Mouse (Mus musculus) 416B (cell line): ENCODE results near the gene Lrrc8c.

ENCODE experiments used
- DNase-seq: peaks from one replicate; pipeline ENCODE4 v3.0.0; 2011; ENCODE audit warnings: low read depth

The Lrrc8c gene

DNA sequence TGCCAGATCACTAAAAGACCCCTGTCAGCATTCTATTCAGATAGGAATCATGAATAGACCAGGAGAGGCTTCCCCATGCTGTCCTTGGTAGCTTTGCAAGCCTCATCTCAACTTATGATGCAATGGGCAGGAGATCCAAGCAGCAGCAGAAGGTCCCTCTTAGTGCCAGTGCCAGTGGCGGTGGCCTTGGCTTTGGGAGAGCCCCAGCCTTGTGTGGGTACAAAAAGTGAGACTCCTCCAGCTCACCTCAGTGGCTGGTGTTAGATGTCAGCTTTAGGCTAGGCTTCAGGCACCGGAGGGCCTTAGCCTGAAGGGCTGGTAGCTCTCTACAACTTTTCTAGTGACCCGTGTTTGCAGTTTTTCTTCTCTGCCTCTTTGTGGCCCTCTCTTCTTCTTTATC lies 18.1 kb upstream of the Lrrc8c start:
- no peak for DNase-seq

DNA sequence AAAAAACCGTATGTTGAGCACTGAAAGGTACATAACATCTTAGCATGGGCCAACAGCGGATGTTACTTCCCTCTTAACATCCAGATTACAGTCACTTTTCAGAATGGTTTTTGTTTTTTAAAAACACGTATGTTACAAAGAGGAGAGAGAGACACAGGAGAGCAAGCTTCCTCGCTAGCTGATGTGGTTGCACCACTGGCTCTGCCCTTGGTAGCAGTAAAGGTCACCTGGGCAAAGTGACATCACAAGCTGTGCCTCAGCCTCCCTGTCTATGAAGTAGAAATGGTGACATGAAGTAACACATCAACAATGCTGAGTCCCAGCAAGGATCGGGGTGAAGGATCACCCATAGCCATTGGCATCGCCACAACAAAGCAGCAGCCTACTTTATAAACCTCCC lies 10.4 kb upstream of the Lrrc8c start:
- no peak for DNase-seq

DNA sequence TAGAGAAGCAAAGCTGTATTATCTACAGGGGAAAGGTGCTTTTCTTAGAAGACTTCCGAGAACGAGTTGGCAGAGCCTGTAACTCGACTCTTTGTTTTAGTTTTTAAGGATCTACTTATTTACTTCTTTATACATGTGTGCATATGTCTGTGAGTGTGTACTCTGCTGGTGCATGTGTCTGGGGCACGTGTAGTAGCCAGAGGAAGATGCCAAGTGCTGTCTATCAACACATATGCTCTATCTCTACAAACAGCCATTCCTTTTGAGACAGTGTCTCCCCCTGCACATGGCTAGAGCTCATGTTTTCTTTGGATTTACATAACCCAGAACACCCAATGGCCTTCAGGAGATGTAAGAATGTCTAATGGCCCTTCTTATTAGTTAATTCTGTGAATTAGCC lies 6.9 kb upstream of the Lrrc8c start:
- DNase-seq = no peak

DNA sequence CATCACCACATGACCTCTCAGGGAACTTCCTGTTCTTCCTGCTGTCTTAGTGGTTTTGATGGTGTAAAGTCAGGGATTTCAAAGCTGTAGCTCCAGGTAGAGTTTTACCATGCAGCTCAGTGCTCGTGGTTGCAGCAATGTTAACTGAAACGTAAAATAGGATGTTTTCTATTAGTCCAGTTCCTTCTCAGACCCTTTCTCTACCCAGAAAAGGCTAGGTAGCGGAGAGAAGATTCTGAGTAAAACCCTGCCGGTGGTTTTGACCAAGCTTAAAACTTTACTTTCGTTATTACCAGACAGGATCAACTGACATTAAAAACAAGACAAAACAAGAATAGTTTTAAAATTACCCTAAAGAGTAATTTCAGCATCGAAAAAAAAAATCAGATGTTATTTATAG lies 3.7 kb upstream of the Lrrc8c start:
- DNase-seq = peak; percentile 45

DNA sequence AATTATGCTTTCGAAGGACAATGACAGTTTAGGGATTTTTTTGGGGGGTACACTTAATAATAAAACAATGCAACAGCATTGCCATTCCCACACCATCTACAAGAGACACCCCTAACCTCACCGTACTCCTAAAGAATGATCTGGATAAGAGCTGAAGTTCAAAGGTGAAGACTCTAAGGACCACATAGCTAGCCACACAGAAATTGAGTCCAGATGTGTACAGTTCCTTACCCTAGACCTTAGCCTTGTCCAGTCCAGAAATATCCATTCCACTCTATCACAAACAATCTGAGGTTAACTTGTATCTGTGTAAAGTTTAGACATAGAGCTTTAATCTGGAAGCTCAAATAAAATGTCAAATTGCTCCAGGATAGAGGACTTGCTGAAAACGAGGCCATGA lies 2.9 kb upstream of the Lrrc8c start:
- no peak for DNase-seq

DNA sequence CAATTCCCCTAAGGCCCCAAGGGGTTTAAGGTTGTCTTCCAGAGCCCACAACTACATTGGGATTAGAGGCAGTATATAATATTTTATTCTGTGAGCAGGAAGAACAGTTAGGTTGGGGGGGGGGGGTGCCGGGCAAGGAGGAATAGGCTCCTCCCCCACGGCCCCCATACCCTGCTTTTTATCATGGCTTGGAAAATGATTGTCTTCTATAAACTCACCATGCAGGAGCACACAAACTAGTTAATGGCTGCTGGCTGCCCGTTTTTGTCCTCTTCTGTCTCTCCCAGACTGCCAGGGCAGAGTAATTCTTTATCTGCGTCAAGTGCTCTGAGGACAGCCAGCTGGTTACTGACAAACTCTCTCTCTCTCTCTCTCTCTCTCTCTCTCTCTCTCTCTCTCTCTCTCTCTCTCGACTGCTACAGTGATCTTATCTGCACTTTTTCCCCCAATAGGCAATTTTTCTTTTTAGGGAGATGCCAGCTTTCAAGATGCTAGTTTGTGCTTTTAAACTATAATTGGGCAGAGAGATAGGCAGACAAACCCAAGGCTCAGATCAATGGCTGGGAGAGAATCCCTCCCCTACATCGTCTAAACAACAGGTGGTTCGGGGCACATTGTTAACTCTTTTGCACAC lies 1.1 kb upstream of the Lrrc8c start:
- DNase-seq = no peak

GRCm38 (mm10) chr5:105518626-105519095 lies 527 bp upstream of the Lrrc8c start:
- DNase-seq = peak; percentile 89

DNA sequence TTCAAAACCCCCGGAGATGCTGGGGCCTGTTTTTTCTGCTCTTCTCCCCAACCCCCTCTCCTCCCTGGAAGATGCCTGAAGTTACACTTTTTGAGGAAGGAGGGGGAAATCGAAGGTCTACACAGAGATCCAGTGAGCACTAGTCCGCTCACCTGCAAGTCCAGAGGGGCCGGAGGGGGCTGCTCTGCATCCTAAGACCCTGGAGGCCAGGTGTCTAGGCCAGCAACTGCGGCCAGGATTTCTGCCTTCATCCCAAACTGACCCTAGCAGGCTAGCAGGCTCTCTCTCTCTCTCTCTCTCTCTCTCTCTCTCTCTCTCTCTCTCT lies 750 bp downstream of the Lrrc8c start:
- DNase-seq = no peak

DNA sequence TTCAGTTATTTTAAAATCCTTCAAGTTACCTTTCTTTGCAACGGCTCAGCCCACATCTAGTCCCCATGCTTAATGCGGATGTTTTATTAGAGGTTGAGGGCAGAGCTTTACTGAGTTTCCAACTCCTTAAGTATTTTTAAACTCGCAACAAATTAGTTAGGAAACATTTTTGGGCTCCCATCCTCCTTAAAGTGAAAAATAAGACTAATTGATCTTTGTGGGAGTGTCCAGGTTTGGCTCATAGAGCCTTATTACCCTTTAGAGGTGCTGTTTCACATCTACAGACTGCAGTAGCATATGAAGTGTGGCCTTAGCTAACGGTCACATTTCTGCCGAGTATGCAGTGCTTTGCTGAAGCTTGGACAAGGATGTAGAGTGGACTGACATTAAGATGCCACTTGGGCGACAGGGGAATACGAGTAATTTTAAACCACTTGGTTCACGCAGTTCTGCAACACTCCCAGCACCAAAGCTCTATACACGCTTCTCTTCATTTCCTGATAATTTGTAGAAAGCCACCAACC lies 1.3 kb downstream of the Lrrc8c start:
- DNase-seq = peak; percentile 59

DNA sequence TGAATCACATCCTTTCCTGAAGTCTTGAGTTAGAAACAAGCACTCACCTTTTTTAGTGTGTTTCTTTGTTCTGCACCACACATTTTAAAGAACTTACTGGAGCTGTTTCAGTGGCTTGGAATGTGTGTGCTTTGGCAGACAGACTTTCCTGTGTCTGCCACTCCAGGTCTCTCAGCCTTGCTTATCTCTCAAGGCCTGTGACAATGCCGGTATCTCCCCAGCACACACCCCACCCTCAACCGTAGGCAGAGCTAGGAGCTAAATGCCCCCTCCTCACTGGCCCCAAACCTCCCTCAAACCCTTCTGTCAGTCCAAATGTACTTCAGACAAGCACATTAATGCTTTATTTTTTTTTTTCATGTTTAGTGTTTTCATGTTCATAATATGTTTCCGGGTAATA lies 4.3 kb downstream of the Lrrc8c start:
- peak; percentile 65 for DNase-seq

DNA sequence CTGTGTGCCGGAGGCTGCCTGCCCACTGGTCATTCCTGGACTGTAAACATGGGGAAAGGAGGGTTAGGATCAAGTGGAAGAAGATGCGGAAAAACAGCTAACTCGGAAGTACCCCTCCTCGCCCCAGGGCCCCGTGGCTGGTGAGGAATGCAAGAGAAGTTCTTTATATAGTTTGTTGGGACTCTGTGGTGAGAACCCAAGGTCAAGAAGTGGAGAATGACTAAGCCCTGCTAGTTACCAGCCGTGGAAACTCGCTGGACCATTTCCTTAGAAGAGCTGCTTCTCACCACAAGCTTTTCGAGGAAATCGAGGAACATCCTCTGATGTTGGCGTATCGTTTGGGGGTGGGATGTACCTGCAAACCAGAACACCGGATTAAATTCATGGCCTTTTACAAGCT lies 5.8 kb downstream of the Lrrc8c start:
- peak; percentile 93 for DNase-seq

- no peak for DNase-seq
Observed at GRCm38 (mm10) chr5:105526107-105526645, 7.0 kb downstream of the Lrrc8c start.

GRCm38 (mm10) chr5:105526766-105527165 lies 7.6 kb downstream of the Lrrc8c start:
- DNase-seq = no peak

DNA sequence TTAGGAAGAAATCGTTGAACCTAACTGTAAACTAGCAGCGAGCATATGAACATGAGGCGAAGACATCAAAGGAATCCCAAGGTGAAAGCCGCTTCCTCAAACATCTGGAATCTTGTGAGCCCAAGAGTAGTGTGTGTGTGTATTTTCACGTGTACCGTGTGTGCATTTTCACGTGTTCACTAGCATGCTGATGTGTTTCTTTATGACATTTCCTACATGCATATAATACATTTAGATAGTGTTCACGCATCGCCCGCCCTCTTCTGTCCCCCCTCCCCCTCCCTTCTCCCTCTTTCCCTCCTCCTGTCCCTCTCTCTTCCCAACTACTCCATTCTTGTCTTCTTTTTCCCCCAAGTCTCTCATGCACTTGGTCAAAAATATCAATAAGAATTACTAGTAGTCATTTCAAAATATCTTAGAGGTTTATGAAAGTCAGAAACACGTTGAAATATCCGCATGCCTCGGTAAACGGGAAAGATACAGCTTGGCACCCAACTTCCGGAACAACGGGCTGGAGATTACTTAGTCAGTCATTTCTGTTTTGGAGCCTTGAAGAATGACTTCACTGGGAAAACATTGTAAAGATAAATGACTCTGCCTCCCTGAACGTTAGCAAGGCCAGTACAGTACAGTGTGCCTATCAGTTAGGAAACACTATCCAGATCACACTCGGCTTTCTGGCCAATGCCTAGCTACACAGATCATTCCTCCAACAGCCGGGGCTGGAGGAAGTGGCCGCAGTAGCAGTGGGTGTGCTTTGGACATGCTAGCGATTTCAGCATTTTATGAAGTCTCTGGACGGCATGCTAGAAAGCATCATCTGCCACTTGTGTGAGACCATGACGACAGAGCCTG lies 8.5 kb downstream of the Lrrc8c start:
- DNase-seq = no peak

- DNase-seq = no peak
Observed at GRCm38 (mm10) chr5:105530576-105530975, 11.4 kb downstream of the Lrrc8c start.

GRCm38 (mm10) chr5:105535186-105535585 lies 16.0 kb downstream of the Lrrc8c start:
- no peak for DNase-seq

DNA sequence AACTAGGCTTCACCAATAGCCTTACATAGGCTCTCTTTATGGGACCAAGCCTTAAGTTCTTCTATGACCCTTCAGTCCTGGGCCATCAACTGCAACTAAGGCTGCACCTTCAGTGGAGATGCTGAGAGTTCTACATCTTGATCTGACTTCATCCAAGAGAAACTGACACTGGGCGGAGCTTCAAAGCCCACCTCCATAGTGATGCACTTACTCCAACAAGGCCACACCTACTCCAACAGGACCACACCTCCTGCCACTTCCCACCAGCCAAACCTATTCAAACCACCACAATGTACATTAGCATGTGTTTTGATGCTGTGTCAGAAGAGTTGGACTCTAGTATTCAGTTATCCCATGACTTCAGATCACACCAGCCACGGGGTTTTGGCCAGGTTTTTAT lies 17.0 kb downstream of the Lrrc8c start:
- DNase-seq = no peak

- DNase-seq = no peak
Observed at GRCm38 (mm10) chr5:105537101-105537723, 18.0 kb downstream of the Lrrc8c start.

DNA sequence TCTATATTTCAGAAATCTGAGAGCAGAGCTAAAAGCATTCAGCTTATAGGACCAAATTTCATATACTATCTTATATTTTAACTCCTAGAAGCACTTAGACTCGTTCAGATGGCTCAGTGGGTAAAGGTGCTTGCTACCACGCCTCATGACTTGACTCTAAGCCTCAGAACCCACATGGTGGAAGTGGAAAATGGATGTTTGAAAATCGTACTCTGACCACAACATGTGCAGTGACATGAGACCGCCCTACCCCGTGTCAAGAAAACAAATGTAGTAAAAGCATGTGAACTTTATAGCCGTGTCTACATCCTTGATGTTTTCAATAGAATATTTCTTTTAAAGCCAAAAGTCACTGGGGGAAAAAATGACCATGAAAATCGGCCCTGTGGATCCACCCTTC lies 21.9 kb downstream of the Lrrc8c start:
- no peak for DNase-seq

- no peak for DNase-seq
Observed at GRCm38 (mm10) chr5:105545126-105545525, 25.9 kb downstream of the Lrrc8c start.

GRCm38 (mm10) chr5:105547115-105547514 lies 27.9 kb downstream of the Lrrc8c start:
- DNase-seq = no peak

- DNase-seq = peak; percentile 16
Observed at GRCm38 (mm10) chr5:105551808-105552207, 32.6 kb downstream of the Lrrc8c start.

DNA sequence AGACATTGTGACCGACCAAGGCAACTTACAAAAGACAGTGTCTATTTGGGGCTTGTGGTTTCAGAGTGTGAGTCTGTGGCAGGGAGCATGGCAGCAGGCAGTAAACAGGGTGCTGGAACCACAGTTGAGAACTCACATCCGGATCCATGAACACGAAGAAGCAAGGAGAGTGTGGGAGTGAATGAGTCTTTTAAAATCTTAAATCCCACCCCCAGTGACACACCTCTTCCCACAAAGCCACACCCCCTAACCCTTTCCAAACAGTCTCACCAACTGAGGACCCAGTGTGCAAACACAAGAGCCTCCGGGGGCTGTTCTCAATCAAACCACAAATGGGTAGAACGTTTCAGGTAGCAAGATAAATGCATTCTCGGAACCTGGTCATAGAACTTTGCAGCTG lies 37.1 kb downstream of the Lrrc8c start:
- DNase-seq = peak; percentile 16
